Mouse (Mus musculus) stomach, embryonic 14.5 days (tissue): ENCODE data around the gene Usp47. TPM values are rescaled to one million over a fixed set of nuclear protein-coding genes. Genes with fewer than 3 reads are reported as not detected.

ENCODE experiments used
- ATAC-seq: fragments of 200-750 bp; cut with Nextera tagmentation; 2 replicates; pipeline ENCODE4 v1.8.0; 2017; ENCODE audit warnings: low read depth, moderate TSS enrichment; ENCODE audit not compliant: insufficient number of reproducible peaks, insufficient read depth, low FRiP score
- H3K27ac ChIP-seq: fragments of 300-500 bp; sonication (generic); 2 replicates; pipeline ENCODE4 v1.5.1; 2014; ENCODE audit warnings: mild to moderate bottlenecking, low read length, moderate library complexity, mixed read lengths
- H3K27me3 ChIP-seq: fragments of 300-500 bp; sonication (generic); 2 replicates; pipeline ENCODE4 v1.6.1; 2014; ENCODE audit warnings: low read length, control low read depth, mixed read lengths; ENCODE audit not compliant: control insufficient read depth, insufficient read depth
- H3K36me3 ChIP-seq: fragments of 300-500 bp; sonication (generic); 2 replicates; pipeline ENCODE4 v1.6.1; 2014; ENCODE audit warnings: mild to moderate bottlenecking, control low read depth, low read length, moderate library complexity, mixed read lengths; ENCODE audit not compliant: control insufficient read depth, insufficient read depth
- H3K4me1 ChIP-seq: fragments of 300-500 bp; sonication (generic); 2 replicates; pipeline ENCODE4 v1.6.1; 2014; ENCODE audit warnings: low read length, control low read depth, mixed read lengths; ENCODE audit not compliant: control insufficient read depth, insufficient read depth
- H3K4me2 ChIP-seq: fragments of 300-500 bp; sonication (generic); replicated peaks from 2 replicates; pipeline ENCODE4 v1.6.1; 2014; ENCODE audit warnings: low read depth, low read length, control low read depth
- H3K4me3 ChIP-seq: fragments of 300-500 bp; sonication (generic); 2 replicates; pipeline ENCODE4 v1.5.1; 2014; ENCODE audit warnings: low read depth, low read length, control low read depth
- H3K9ac ChIP-seq: fragments of 300-500 bp; sonication (generic); replicated peaks from 2 replicates; pipeline ENCODE4 v1.6.1; 2014; ENCODE audit warnings: low read depth, mild to moderate bottlenecking, control low read depth, low read length, moderate library complexity, mixed read lengths
- H3K9me3 ChIP-seq: fragments of 300-500 bp; sonication (generic); 2 replicates; pipeline ENCODE4 v1.6.1; 2016; ENCODE audit warnings: low read depth, low read length, control low read depth; ENCODE audit not compliant: control insufficient read depth
- WGBS: fragments of 180-500 bp; shearing (Covaris S2); extraction: QIAGEN DNeasy Blood & Tissue Kit; methylation state at CpG from one replicate; pipeline ENCODE4 v1.1.7; 2014; 5-methylcytosine and 5-hydroxymethylcytosine counted together
- polyA plus RNA-seq: library from polyadenylated mRNA; unstranded; fragments of >200 nt; fragmentation: Nextera tagmentation; extraction: Ambion mirVana; gene quantifications from 2 replicates; pipeline ENCODE4 v1.2.1, GENCODE M21; 2014

Gene Usp47
- polyA plus RNA-seq, 1 experiment from 2014 or later = 86.9 TPM

GRCm38 (mm10) chr7:112129851-112130250 is 106.5 kb downstream of the Usp47 start:
- no peaks in the 10 kb centered on the region for H3K4me1 ChIP-seq
- H3K4me2 ChIP-seq = no peak overlapping the region
- no peak overlapping the region for H3K4me3 ChIP-seq
- no peaks in the 10 kb centered on the region for H3K36me3 ChIP-seq
- H3K27me3 ChIP-seq = no peaks in the 10 kb centered on the region
- WGBS = 91% methylated on average over 6 of the region's 6 CpGs
- H3K9ac ChIP-seq = no peak overlapping the region
- no peak overlapping the region for H3K27ac ChIP-seq
- no peak for ATAC-seq
- no peaks in the 10 kb centered on the region for H3K9me3 ChIP-seq

- Histone ChIP-seq H3K27ac (no peak overlapping the region), H3K9ac (no peak overlapping the region), H3K9me3 (no peaks in the 10 kb centered on the region), H3K36me3 (no peaks in the 10 kb centered on the region), H3K4me3 (no peak overlapping the region), H3K27me3 (no peaks in the 10 kb centered on the region), H3K4me2 (no peak overlapping the region), H3K4me1 (no peaks in the 10 kb centered on the region)
- ATAC-seq = no peak
- 92% methylated on average over 3 of the region's 3 CpGs for WGBS
These were observed 107.4 kb downstream of the Usp47 start for GRCm38 (mm10) chr7:112130660-112131059.

GRCm38 (mm10) chr7:112132005-112132404 is 108.7 kb downstream of the Usp47 start:
- no peak overlapping the region for H3K9ac ChIP-seq
- 85% methylated on average over 6 of the region's 6 CpGs for WGBS
- no peak overlapping the region for H3K4me3 ChIP-seq
- no peaks in the 10 kb centered on the region for H3K9me3 ChIP-seq
- ATAC-seq = no peak
- no peak overlapping the region for H3K4me2 ChIP-seq
- H3K27ac ChIP-seq = no peak overlapping the region
- no peaks in the 10 kb centered on the region for H3K36me3 ChIP-seq
- no peaks in the 10 kb centered on the region for H3K4me1 ChIP-seq
- H3K27me3 ChIP-seq = no peaks in the 10 kb centered on the region

GRCm38 (mm10) chr7:112133277-112133676 is 110.0 kb downstream of the Usp47 start:
- Histone ChIP-seq H3K4me3 (no peak overlapping the region), H3K27me3 (no peaks in the 10 kb centered on the region), H3K36me3 (no peaks in the 10 kb centered on the region), H3K9me3 (no peaks in the 10 kb centered on the region), H3K9ac (no peak overlapping the region), H3K4me1 (no peaks in the 10 kb centered on the region), H3K27ac (no peak overlapping the region), H3K4me2 (no peak overlapping the region)
- 90% methylated on average over 5 of the region's 5 CpGs for WGBS
- no peak for ATAC-seq

GRCm38 (mm10) chr7:112135161-112135560 is 111.9 kb downstream of the Usp47 start:
- no peak overlapping the region for H3K27ac ChIP-seq
- no peak for ATAC-seq

GRCm38 (mm10) chr7:112136537-112136936 is 113.2 kb downstream of the Usp47 start:
- WGBS = 78% methylated on average over 5 of the region's 5 CpGs

More at GRCm38 (mm10) chr7:112135161-112135560, 111.9 kb downstream of the Usp47 start:
- Histone ChIP-seq H3K36me3 (no peaks in the 10 kb centered on the region), H3K9ac (no peak overlapping the region), H3K9me3 (no peaks in the 10 kb centered on the region), H3K27me3 (no peaks in the 10 kb centered on the region), H3K4me3 (no peak overlapping the region), H3K4me1 (no peaks in the 10 kb centered on the region), H3K4me2 (no peak overlapping the region)
- WGBS = 76% methylated on average over 4 of the region's 4 CpGs

GRCm38 (mm10) chr7:112138168-112138508 is 114.8 kb downstream of the Usp47 start:
- WGBS = 61% methylated on average over 7 of the region's 7 CpGs

More at GRCm38 (mm10) chr7:112136537-112136936, 113.2 kb downstream of the Usp47 start:
- Histone ChIP-seq H3K4me3 (no peak overlapping the region), H3K36me3 (no peaks in the 10 kb centered on the region), H3K9me3 (no peaks in the 10 kb centered on the region), H3K4me2 (no peak overlapping the region), H3K27ac (no peak overlapping the region), H3K27me3 (no peaks in the 10 kb centered on the region), H3K9ac (no peak overlapping the region), H3K4me1 (no peaks in the 10 kb centered on the region)
- ATAC-seq = no peak

GRCm38 (mm10) chr7:112138509-112139405 is 115.5 kb downstream of the Usp47 start:
- no peak overlapping the region for H3K27ac ChIP-seq

More at GRCm38 (mm10) chr7:112138168-112138508, 114.8 kb downstream of the Usp47 start:
- Histone ChIP-seq H3K36me3 (no peaks in the 10 kb centered on the region), H3K4me3 (no peak overlapping the region), H3K27me3 (no peaks in the 10 kb centered on the region), H3K27ac (no peak overlapping the region), H3K9me3 (no peaks in the 10 kb centered on the region), H3K4me1 (no peaks in the 10 kb centered on the region), H3K4me2 (no peak overlapping the region), H3K9ac (no peak overlapping the region)
- no peak for ATAC-seq

More at GRCm38 (mm10) chr7:112138509-112139405, 115.5 kb downstream of the Usp47 start:
- Histone ChIP-seq H3K9ac (no peak overlapping the region), H3K4me1 (no peaks in the 10 kb centered on the region), H3K4me3 (no peak overlapping the region), H3K9me3 (no peaks in the 10 kb centered on the region), H3K27me3 (no peaks in the 10 kb centered on the region), H3K4me2 (no peak overlapping the region), H3K36me3 (no peaks in the 10 kb centered on the region)
- 63% methylated on average over 11 of the region's 11 CpGs for WGBS
- ATAC-seq = no peak
